Mouse (Mus musculus): ENCODE measurements around the gene Lrrc19. TPM values are rescaled to one million over a fixed set of nuclear protein-coding genes. Genes with fewer than 3 reads are reported as not detected.
A peak's percentile ranks its signal among the peaks of the same experiment; 100 is the strongest.

Lrrc19 gene
- polyA plus RNA-seq, 1 experiment from 2014 or later, result 0.13 TPM

DNA sequence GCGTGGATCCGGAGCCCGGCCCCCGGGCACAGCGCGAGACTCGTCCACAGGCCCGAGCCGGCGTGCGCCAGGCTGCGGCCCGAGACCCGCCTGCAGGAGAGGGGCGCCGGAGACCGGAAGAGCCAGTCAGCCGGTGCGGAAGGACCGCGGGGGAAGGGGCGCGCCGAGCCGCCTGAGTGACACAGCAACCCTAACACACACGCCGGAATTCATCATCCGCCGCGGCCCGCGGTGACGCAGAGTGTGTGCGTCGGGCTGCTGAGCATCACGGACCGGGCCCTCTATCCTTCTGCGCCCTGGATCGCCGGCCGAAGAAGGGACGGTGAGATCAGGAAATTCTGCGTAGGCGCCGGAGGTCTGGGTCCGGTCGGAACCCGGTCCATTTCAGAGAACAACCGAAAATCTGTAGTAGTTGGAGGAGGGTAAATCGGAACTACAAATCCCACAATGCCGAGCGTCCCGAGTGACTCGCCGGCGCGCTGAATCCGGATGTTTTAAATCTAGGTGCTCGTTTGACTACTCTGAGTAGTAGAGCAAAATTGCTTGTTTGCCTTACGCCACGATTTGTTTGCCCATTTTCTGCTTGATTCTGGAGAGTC is 46.8 kb downstream of the Lrrc19 start, which contains the start of gene Plaa:
Gene Plaa, minus strand, starts transcription at position 214 of the 599 bp plus-strand sequence.
- H3K9me3 ChIP-seq (replicated peaks; ENCODE audit: control insufficient read depth, low read length), result no peaks in the 10 kb centered on the region
- peak; percentile 98 for ATAC-seq (ENCODE audit: low read depth)

GRCm38 (mm10) chr4:94602496-94603030 is 47.4 kb downstream of the Lrrc19 start:
- H3K36me3 ChIP-seq (ENCODE audit: control insufficient read depth, insufficient read depth), result no peaks in the 10 kb centered on the region
- under 1% methylated on average over 33 of the region's 33 CpGs for WGBS (ENCODE audit: insufficient replicate concordance)
- H3K9me3 ChIP-seq (replicated peaks; ENCODE audit: control insufficient read depth, low read length), result no peaks in the 10 kb centered on the region
- H3K27me3 ChIP-seq (ENCODE audit: control insufficient read depth, insufficient read depth, low read depth, low read length), result no peaks in the 10 kb centered on the region
- H3K4me2 ChIP-seq (ENCODE audit: low read depth, low read length), result peak overlapping the region; percentile 93
- peak overlapping the region; percentile 84 for H3K27ac ChIP-seq (ENCODE audit: low read length)
- H3K4me3 ChIP-seq (ENCODE audit: low read depth, low read length), result peak overlapping the region; percentile 95
- H3K4me1 ChIP-seq (ENCODE audit: control insufficient read depth, low read depth, low read length), result peaks cover 14% of the 10 kb centered on the region
- H3K9ac ChIP-seq (ENCODE audit: low read depth, low read length), result peak overlapping the region; percentile 88
- ATAC-seq (ENCODE audit: low read depth), result peak; percentile 60

More for the DNA sequence above, 46.8 kb downstream of the Lrrc19 start, which contains the start of gene Plaa:
- peaks cover 14% of the 10 kb centered on the region for H3K4me1 ChIP-seq (ENCODE audit: control insufficient read depth, low read depth, low read length)
- peak within 1 kb of the TSS; percentile 88 for H3K9ac ChIP-seq (ENCODE audit: low read depth, low read length)
- peak within 1 kb of the TSS; percentile 95 for H3K4me3 ChIP-seq (ENCODE audit: low read depth, low read length)
- H3K36me3 ChIP-seq (ENCODE audit: control insufficient read depth, insufficient read depth), result no peaks in the 10 kb centered on the region
- H3K27me3 ChIP-seq (ENCODE audit: control insufficient read depth, insufficient read depth, low read depth, low read length), result no peaks in the 10 kb centered on the region
- H3K27ac ChIP-seq (ENCODE audit: low read length), result peak within 1 kb of the TSS; percentile 84
- H3K4me2 ChIP-seq (ENCODE audit: low read depth, low read length), result peak within 1 kb of the TSS; percentile 93
- under 1% methylated on average over 54 of the region's 61 CpGs for WGBS (ENCODE audit: insufficient replicate concordance)

DNA sequence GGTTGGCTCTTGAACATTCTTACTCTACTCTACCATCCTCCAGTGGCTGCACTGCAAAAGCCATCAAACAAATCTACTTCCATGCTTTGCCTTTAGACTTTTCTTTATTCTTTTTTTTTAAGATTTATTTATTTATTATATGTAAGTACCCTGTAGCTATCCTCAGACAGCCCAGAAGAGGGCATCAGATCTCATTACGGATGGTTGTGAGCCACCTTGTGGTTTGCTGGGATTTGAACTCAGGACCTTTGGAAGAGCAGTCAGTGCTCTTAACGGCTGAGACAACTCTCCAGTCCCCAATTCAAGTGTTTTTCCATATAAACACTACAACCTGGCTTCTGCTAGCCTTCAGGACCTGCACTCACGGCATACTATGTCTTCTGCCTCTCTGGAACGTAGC is 48.5 kb downstream of the Lrrc19 start:
- no peaks in the 10 kb centered on the region for H3K36me3 ChIP-seq (ENCODE audit: control insufficient read depth, insufficient read depth)
- no peak overlapping the region for H3K27ac ChIP-seq (ENCODE audit: low read length)
- peak overlapping the region; percentile 93; the same call in 1 of the 2 replicates for H3K4me2 ChIP-seq (ENCODE audit: low read depth, low read length)
- H3K4me1 ChIP-seq (ENCODE audit: control insufficient read depth, low read depth, low read length), result peaks cover 14% of the 10 kb centered on the region
- no peak for ATAC-seq (ENCODE audit: low read depth)
- H3K9ac ChIP-seq (ENCODE audit: low read depth, low read length), result no peak overlapping the region
- H3K9me3 ChIP-seq (replicated peaks; ENCODE audit: control insufficient read depth, low read length), result no peaks in the 10 kb centered on the region
- 73% methylated on average over 4 of the region's 4 CpGs for WGBS (ENCODE audit: insufficient replicate concordance)
- H3K4me3 ChIP-seq (ENCODE audit: low read depth, low read length), result no peak overlapping the region
- H3K27me3 ChIP-seq (ENCODE audit: control insufficient read depth, insufficient read depth, low read depth, low read length), result no peaks in the 10 kb centered on the region

- no peak overlapping the region for H3K4me2 ChIP-seq (ENCODE audit: low read depth, low read length)
- H3K4me3 ChIP-seq (ENCODE audit: low read depth, low read length), result no peak overlapping the region
- no peak overlapping the region for H3K9ac ChIP-seq (ENCODE audit: low read depth, low read length)
- peaks cover 5% of the 10 kb centered on the region for H3K4me1 ChIP-seq (ENCODE audit: control insufficient read depth, low read depth, low read length)
- no peak for ATAC-seq (ENCODE audit: low read depth)
- H3K27ac ChIP-seq (ENCODE audit: low read length), result no peak overlapping the region
- H3K9me3 ChIP-seq (replicated peaks; ENCODE audit: control insufficient read depth, low read length), result no peaks in the 10 kb centered on the region
- H3K27me3 ChIP-seq (ENCODE audit: control insufficient read depth, insufficient read depth, low read depth, low read length), result no peaks in the 10 kb centered on the region
- no peaks in the 10 kb centered on the region for H3K36me3 ChIP-seq (ENCODE audit: control insufficient read depth, insufficient read depth)
Measured at GRCm38 (mm10) chr4:94592709-94593108, 57.2 kb downstream of the Lrrc19 start.

DNA sequence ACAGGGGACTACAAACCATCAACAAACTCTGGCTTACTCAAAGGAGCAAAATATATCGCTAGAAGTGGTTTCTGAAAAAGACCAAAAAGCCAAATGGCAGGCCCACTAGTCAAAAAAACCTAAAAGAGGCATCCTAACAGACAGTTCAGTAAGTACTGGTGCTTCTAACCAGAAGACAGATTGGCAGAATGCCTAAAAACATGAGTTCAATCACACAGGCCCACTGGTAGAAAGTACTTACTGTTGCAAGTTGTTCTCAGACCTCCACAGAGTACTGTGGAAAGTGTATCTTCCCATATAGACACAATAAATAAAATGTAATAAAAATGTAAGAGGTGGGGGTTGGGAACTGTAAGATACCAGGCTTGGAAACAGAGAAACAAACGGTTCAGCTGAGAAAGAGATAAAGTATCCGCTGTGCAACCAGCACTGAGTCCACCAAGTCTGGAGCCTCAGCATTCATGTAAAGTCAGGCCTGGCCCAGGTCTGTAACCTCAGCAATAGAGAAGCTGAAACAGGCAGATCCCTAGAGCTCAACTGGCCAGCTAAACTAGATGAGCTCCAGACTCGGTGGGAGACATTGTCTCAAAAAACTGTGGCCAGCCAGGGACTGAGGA is 58.1 kb downstream of the Lrrc19 start:
- Histone ChIP-seq H3K36me3 (ENCODE audit: control insufficient read depth, insufficient read depth) (no peaks in the 10 kb centered on the region), H3K4me1 (ENCODE audit: control insufficient read depth, low read depth, low read length) (peaks cover 5% of the 10 kb centered on the region), H3K4me3 (ENCODE audit: low read depth, low read length) (no peak overlapping the region), H3K27me3 (ENCODE audit: control insufficient read depth, insufficient read depth, low read depth, low read length) (no peaks in the 10 kb centered on the region), H3K9ac (ENCODE audit: low read depth, low read length) (no peak overlapping the region), H3K9me3 (replicated peaks; ENCODE audit: control insufficient read depth, low read length) (no peaks in the 10 kb centered on the region), H3K4me2 (ENCODE audit: low read depth, low read length) (no peak overlapping the region), H3K27ac (ENCODE audit: low read length) (no peak overlapping the region)
- 38% methylated on average over 4 of the region's 4 CpGs for WGBS (ENCODE audit: insufficient replicate concordance)
- ATAC-seq (ENCODE audit: low read depth), result no peak

MicroRNAs within 50 kb of the gene (microRNA counts, 519-probe panel; counts per million panel counts)
- microRNA mmu-miR-872, result 2,403 counts per million, percentile 59 among the panel's probes with 10 or more counts

Small RNA genes lying within 50 kb of the gene (microRNA-seq; reads per million reads assigned to microRNA genes)
- 899 reads per million, percentile 75 among the genes with 10 or more reads in this experiment for gene Mir872

Other genes with a start within 250 kb of the Lrrc19 start
- not detected in 2 replicates for gene Gm10306, start 93.6 kb downstream of the Lrrc19 start, polyA plus RNA-seq (2015; fragmentation: Nextera tagmentation; extraction: Ambion mirVana)
- gene Caap1, start 93.3 kb downstream of the Lrrc19 start, polyA plus RNA-seq (2015; fragmentation: Nextera tagmentation; extraction: Ambion mirVana), result 5.3 and 7.1 TPM in 2 replicates
- gene Plaa, start 46.9 kb downstream of the Lrrc19 start, polyA plus RNA-seq (2015; fragmentation: Nextera tagmentation; extraction: Ambion mirVana), result 22.2 and 22.6 TPM in 2 replicates
- 2.0 and 2.2 TPM in 2 replicates for gene Ift74, start 35.7 kb downstream of the Lrrc19 start, polyA plus RNA-seq (2015; fragmentation: Nextera tagmentation; extraction: Ambion mirVana)
- gene Tek, start 89.1 kb upstream of the Lrrc19 start, polyA plus RNA-seq (2015; fragmentation: Nextera tagmentation; extraction: Ambion mirVana), result 4.8 and 5.1 TPM in 2 replicates